Mouse (Mus musculus): ENCODE measurements around the gene Ess2. TPM values are rescaled to one million over a fixed set of nuclear protein-coding genes. Genes with fewer than 3 reads are reported as not detected.

Gene Ess2
- 15.0 and 15.4 TPM in 2 replicates for polyA plus RNA-seq (2015; fragmentation: Nextera tagmentation; extraction: Ambion mirVana)

DNA sequence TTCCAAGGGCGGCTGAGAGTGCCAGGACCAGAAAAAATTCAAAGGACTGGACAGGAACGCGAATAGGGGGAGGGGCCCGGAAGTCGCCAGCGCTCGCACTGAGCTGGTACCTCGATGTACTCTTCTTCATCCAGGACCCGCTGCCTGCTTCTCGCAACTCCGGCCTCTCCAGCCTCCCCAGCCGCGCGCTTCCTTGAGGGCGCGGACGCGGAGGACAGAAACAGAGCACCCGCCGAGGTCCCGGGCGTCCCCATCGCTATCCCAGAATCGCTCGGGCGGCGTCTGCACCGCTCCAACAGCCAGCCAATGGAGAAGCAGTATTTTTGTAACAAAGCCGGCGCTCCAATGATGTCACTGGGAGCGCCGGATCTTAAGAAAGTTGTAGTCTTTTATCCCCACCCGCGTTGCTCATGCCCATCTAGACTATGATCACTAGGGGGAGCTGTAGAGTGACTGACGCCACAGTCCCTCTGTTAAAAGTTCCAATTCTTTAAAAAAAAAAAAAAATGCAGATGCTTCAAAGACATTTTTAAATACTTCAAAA, at the start of gene Ess2:
Gene Ess2 (minus strand): TSS at position 297 of the 544 bp plus-strand sequence.

GRCm38 (mm10) chr16:17928087-17928580, 17.0 kb upstream of the Ess2 start, which contains the start of gene Slc25a1:
TSS of gene Slc25a1 (minus strand) at chr16:17928219.

DNA sequence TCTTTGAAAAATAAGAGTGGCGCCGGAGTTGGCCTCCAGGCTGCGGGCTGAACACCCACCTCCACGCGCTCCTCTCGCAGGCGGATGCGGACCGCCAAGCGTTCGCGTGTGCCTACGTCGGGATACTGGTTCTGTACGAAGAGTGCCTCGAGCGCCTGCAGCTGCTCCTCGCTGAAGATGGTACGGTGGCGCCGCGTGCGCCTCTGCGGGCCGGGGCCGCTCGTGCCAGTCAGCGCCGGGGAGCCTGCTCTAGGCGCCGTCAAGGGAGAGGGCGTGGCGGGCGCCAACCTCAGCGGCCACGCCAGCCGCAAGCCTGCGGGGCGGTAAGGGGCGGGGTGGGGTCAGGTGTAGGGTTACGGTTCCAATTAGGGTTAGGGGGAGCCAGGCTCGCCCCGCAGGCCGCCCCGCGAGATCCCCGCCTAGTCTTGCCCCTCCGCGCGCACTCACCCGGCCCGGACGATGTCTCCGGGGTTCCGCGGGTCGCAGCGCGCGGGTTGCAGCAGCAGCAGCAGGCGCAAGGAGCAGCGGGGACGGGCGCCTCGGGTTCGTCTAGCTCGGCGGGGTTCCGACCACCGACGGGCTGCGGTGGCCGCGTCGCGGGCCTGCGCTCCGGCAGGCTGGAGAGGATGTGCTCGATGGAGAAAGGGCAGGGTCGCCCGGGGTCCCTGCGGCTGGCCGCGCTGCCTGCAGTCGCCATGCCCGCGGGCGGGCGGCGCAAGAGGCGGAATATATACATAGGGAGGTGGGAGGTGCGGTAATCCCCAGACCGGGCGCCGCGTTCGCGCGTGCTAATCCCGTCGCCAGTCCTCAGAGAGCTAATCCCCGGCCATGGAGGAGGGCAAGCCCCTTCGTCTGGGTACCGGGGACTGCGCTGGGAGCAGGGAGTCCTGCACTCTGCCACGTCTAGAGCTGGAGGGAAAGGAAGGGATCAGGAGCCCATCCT, 3.4 kb upstream of the Ess2 start, which contains the start of gene Gsc2:
Gene Gsc2 (minus strand): TSS at position 753 of the 943 bp plus-strand sequence.

DNA sequence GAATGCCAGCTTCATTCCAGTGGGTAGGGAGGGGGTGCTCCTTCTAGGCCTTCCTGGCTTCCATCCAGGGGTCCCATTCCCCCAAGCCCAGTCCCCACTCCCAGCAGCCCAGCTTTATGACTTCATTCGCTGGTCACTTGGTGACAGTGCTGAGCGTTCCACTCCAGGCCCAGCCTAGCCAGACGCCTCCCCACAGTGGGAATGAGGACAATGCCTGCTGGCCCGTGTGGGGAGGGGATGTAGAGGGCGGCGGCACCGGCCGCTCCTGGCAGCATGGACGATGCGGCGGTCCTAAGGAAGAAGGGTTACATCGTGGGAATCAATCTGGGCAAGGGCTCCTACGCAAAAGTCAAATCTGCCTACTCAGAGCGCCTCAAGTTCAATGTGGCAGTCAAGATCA, 12.7 kb downstream of the Ess2 start, which contains the start of the genes Dgcr2 and Tssk2:
Gene Dgcr2 (minus strand): TSS at position 101 of the 400 bp plus-strand sequence.
Gene Tssk2 (plus strand): TSS at position 176 of the 400 bp plus-strand sequence.

DNA sequence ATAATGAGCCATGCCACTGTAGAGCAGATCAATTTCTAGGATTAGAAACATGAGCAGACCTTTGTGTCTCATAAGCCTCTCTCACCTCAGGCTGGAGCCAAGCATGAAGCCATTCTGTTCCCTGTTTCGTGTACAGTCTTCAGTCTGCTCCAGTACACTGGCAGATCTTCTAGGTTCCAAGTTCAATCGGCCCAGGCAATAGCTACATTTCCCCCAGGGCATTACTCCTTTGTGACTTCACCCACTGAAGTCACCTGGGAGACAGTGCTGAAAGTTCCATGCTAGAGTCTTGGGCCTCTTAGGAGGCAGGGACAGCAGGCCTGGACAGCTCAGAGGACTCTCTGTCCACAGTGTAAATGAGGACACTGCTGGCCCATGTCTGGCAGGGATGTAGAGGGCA, 17.2 kb downstream of the Ess2 start, which contains the start of gene Tssk1:
Gene Tssk1 (plus strand): TSS at position 301 of the 400 bp plus-strand sequence.

GRCm38 (mm10) chr16:17891567-17891959, 19.6 kb downstream of the Ess2 start, which contains the start of gene Gm20518:
TSS of gene Gm20518 (minus strand) at chr16:17891671.

Other genes starting within 250 kb of the Ess2 start
- gene Med15, start 178.5 kb downstream of the Ess2 start, polyA plus RNA-seq (2015; fragmentation: Nextera tagmentation; extraction: Ambion mirVana), result 22.2 and 23.2 TPM in 2 replicates
- gene Klhl22, start 151.7 kb downstream of the Ess2 start, polyA plus RNA-seq (2015; fragmentation: Nextera tagmentation; extraction: Ambion mirVana), result 15.6 and 18.8 TPM in 2 replicates
- 7.2 and 9.4 TPM in 2 replicates for gene Scarf2, start 114.1 kb downstream of the Ess2 start, polyA plus RNA-seq (2015; fragmentation: Nextera tagmentation; extraction: Ambion mirVana)
- gene B830017H08Rik, start 78.2 kb downstream of the Ess2 start, polyA plus RNA-seq (2015; fragmentation: Nextera tagmentation; extraction: Ambion mirVana), result not detected in 2 replicates
- 0.76 and 1.0 TPM in 2 replicates for gene Car15, start 73.0 kb downstream of the Ess2 start, polyA plus RNA-seq (2015; fragmentation: Nextera tagmentation; extraction: Ambion mirVana)
- gene Gm20518, start 19.7 kb downstream of the Ess2 start, polyA plus RNA-seq (2015; fragmentation: Nextera tagmentation; extraction: Ambion mirVana), result 0.06 TPM in 1 of 2 replicates, not detected in the other
- gene Tssk1, start 17.1 kb downstream of the Ess2 start, polyA plus RNA-seq (2015; fragmentation: Nextera tagmentation; extraction: Ambion mirVana), result 0.04 TPM in 1 of 2 replicates, not detected in the other
- gene Dgcr2, start 12.8 kb downstream of the Ess2 start, polyA plus RNA-seq (2015; fragmentation: Nextera tagmentation; extraction: Ambion mirVana), result 22.9 and 26.6 TPM in 2 replicates
- gene Tssk2, start 12.7 kb downstream of the Ess2 start, polyA plus RNA-seq (2015; fragmentation: Nextera tagmentation; extraction: Ambion mirVana), result not detected in 2 replicates
- not detected in 2 replicates for gene Gsc2, start 3.7 kb upstream of the Ess2 start, polyA plus RNA-seq (2015; fragmentation: Nextera tagmentation; extraction: Ambion mirVana)
- 46.7 and 48.7 TPM in 2 replicates for gene Slc25a1, start 16.9 kb upstream of the Ess2 start, polyA plus RNA-seq (2015; fragmentation: Nextera tagmentation; extraction: Ambion mirVana)
- gene Vpreb2, start 69.1 kb upstream of the Ess2 start, polyA plus RNA-seq (2015; fragmentation: Nextera tagmentation; extraction: Ambion mirVana), result 2.2 and 4.0 TPM in 2 replicates
- 40.2 and 45.3 TPM in 2 replicates for gene Dgcr6, start 141.5 kb upstream of the Ess2 start, polyA plus RNA-seq (2015; fragmentation: Nextera tagmentation; extraction: Ambion mirVana)
- 4.2 and 5.6 TPM in 2 replicates for gene Prodh, start 178.9 kb upstream of the Ess2 start, polyA plus RNA-seq (2015; fragmentation: Nextera tagmentation; extraction: Ambion mirVana)
- 0.25 and 0.43 TPM in 2 replicates for gene Rtn4r, start 216.3 kb upstream of the Ess2 start, polyA plus RNA-seq (2015; fragmentation: Nextera tagmentation; extraction: Ambion mirVana)

Measured in spleen, postnatal 0 days (tissue).